Mouse (Mus musculus) B cell, adult 67 days (primary cell): ENCODE results near the gene Ralgapa2. TPM values are rescaled to one million over a fixed set of nuclear protein-coding genes. Genes with fewer than 3 reads are reported as not detected.

Experiments
- total RNA-seq, 2 experiments: library from RNA; stranded (reverse); gene quantifications; 4 replicates each; pipeline ENCODE4 v1.2.4; 2023

Ralgapa2 gene
- total RNA-seq, result 10 to 100 TPM; 26.9 to 40.0 TPM

DNA sequence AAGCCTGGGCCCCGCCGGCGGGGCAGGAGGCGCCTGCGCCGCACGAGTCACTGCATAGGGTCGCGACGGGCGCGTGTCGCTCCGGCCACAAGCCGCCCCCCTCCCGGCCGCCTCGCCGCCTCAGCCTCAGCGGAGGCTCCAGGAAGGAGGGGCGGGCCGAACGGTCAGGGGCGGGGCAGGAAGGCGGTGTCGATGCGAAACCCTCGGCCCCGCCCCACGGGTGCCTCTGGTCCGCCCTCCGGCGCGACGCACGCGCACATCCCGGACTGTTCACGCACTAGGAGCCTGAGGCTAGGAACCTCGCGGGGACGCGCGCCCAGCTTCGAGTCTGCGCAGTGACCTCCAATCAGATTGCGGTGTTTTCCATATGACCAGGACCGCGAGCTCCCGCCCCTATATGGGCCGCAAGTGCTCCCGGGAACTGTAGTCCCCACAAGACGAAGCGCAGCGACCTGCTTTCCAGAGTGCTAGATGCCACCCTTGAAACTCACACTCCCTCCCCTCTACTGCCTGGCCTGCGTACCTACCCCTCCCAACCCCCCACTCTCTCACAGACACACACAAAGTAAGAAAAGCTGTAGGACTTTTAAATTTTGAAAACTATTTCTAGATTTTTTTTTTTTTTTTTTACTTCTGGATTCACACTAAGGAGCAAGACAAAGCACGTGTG is at the start of gene Ralgapa2:
Gene Ralgapa2, minus strand, starts transcription at position 434 of the 670 bp plus-strand sequence.

DNA sequence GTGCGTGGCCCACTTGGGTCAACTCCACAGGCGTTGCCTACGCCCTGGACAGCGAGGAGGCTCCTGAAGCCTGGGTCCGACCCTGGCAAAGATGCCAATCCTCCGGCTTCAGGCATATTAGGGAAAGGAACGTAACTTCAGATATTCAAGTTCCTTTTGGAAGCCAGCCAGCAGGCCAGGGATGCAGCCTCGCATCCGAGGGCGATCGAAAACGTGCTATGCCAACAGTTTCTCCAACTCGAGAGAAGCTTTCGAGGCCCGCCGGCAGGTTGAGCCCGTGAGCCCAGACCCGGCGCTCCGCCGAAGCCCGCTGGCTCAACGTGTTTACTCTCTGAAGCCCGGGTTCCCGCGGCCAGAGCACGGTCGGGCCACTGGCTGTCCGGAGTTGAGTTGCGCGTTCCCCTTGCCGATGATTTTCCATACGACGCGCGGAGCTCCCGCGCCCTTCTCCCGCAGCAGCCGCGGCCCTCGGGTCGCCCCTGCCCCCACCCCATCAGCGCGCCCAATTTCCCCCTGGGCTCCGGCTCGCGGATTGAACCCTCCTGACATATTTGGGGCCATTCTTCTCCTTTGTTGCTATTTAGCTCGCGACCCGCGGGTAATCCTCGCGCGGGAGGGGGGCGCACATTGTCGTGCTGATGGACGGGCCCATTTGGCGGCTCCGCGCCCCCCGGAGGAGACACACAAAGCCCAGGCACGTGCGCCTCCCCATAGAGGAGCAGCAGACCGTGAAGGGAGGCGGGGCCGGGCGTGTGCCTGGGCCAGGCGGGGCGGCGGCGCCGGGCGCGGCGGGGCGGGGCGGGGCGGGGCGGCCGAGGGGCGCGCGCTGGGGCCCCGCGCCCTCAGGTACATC is 290.8 kb downstream of the Ralgapa2 start, which contains the start of gene Insm1:
Gene Insm1, plus strand, starts transcription at position 846 of the 853 bp plus-strand sequence.

